8 mouse cellular contexts compared by ENCODE assay signal in the genomic region with DNA sequence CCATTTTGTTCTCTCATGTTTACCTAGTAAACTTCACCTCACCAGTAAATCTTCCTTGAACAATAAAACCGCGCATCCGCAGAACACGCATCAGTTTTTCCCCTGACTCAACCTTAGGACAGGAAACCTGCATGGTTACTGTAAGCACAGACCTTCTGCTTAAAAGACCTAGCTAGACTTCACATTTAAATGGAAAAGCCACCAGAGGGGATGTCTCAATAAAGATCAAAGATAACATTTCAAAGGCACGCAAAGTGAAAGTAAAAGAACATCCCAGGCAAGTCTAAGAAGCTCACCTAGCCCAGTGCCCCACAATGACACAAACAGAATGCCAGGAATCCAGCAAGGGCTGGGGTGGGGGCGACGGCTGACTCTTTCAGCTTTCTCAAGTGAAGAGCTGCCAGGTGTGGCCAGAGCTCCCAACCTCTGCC. TPM values are rescaled to one million over a fixed set of nuclear protein-coding genes. Genes with fewer than 3 reads are reported as not detected.
DNase-seq lines count a peak whose midpoint lies in the region.

No protein-coding gene starts in this region.

- peaks cover 57% of the 10 kb centered on the region for H3K4me1 ChIP-seq in heart, embryonic 10.5 days
- H3K4me1 ChIP-seq in brown adipose tissue, adult 24 weeks (ENCODE audit: control insufficient read depth, insufficient read depth, insufficient read length, low read length) = no peaks in the 10 kb centered on the region

- no peaks in the 10 kb centered on the region for H3K9me3 ChIP-seq in heart, embryonic 10.5 days

- peak overlapping the region; percentile 63 for H3K4me3 ChIP-seq in heart, embryonic 10.5 days
- peak overlapping the region; percentile 56 for H3K4me3 ChIP-seq in brown adipose tissue, adult 24 weeks (ENCODE audit: insufficient read depth, low read depth, low read length)

- WGBS in heart, embryonic 10.5 days = 24% methylated on average over 7 of the region's 7 CpGs

- peaks cover 25% of the 10 kb centered on the region for H3K36me3 ChIP-seq in heart, embryonic 10.5 days

- peak overlapping the region; percentile 86 for H3K27ac ChIP-seq in heart, embryonic 10.5 days
- H3K27ac ChIP-seq in brown adipose tissue, adult 24 weeks (replicated peaks; ENCODE audit: low read depth, low read length) = 0 out of 2 replicates have a peak overlapping the region, but pooled peaks have one; percentile 31

- DNase-seq in heart, embryonic 10.5 days (ENCODE audit: low spot score) = no peak
- no peak for DNase-seq in heart, postnatal 14 days
- peak; percentile 90 for DNase-seq in induced T-regulatory cell, adult 2 months (ENCODE audit: low read depth)
- DNase-seq in lung, postnatal 36 days = peak; percentile 34
- DNase-seq in adipocyte (ENCODE audit: low spot score) = no peak
- DNase-seq in right cerebral cortex, postnatal 4 days = no peak
- no peak for DNase-seq in right cerebral cortex, adult 18-20 months

- intact Hi-C loops in heart, postnatal 14 days (cut with DNase I) = no loop called here

- H3K27me3 ChIP-seq in heart, embryonic 10.5 days (ENCODE audit: insufficient read depth, poor library complexity, severe bottlenecking) = no peaks in the 10 kb centered on the region

RNA-seq across cellular contexts. Expression of gene Lmod3, which starts 58.4 kb away (rescaled TPM):
- polyA plus RNA-seq in heart, embryonic 10.5 days (2016; fragmentation: Nextera tagmentation; extraction: Ambion mirVana) = 10.5 and 17.5 TPM in 2 replicates
- 10 to 100 TPM; 50.2 to 55.6 TPM for total RNA-seq in heart, postnatal 14 days (2021)
- 1.9 and 4.4 TPM in 2 replicates for polyA plus RNA-seq in brown adipose tissue, adult 24 weeks (2012; ENCODE audit: insufficient read depth, insufficient read length, missing spikeins)

Comparison
In these comparisons a context has a peak if more than half of its experiments do, and no peak if none do; other contexts are left out.
1. DNase-seq: peak in induced T-regulatory cell, adult 2 months (single experiment) and lung, postnatal 36 days (single experiment); none in heart, embryonic 10.5 days (single experiment), heart, postnatal 14 days (0 of 2), adipocyte (single experiment), right cerebral cortex, postnatal 4 days (single experiment) and right cerebral cortex, adult 18-20 months (single experiment).